Mouse (Mus musculus) adrenal gland, postnatal 10 days (tissue): ENCODE data around the gene Def8. TPM values are rescaled to one million over a fixed set of nuclear protein-coding genes. Genes with fewer than 3 reads are reported as not detected.
A peak's percentile ranks its signal among the peaks of the same experiment; 100 is the strongest.

Experiments
- DNase-seq: peaks from one replicate; pipeline ENCODE4 v3.0.0; 2021; ENCODE audit warnings: mixed read lengths
- total RNA-seq, 2 experiments: library from RNA; stranded (reverse); gene quantifications; 2 replicates each; pipeline ENCODE4 v1.2.3; 2021

Gene Def8
- total RNA-seq, 2 experiments from 2014 or later, result 33.2 to 40.3 TPM

DNA sequence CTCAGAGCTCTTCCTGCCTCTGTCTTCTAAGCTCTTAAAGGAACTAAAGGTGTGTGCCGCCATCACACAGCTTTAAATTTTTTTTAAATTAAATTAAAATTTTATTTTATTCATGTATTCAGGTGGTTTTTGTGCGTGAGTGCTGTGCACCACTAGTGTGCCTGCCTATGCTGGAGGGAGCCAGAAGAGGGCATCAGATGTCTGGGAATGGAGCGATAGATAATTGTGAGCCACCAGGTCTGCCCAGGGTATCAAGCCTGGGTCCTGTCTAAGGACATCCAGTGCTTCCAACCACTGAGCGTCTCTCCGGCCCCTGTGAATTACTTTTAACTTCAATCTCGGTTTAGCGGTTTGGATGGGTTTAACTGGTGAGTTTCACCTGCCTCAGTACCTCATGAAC lies 59.3 kb downstream of the Def8 start:
- DNase-seq, result peak; percentile 22

DNA sequence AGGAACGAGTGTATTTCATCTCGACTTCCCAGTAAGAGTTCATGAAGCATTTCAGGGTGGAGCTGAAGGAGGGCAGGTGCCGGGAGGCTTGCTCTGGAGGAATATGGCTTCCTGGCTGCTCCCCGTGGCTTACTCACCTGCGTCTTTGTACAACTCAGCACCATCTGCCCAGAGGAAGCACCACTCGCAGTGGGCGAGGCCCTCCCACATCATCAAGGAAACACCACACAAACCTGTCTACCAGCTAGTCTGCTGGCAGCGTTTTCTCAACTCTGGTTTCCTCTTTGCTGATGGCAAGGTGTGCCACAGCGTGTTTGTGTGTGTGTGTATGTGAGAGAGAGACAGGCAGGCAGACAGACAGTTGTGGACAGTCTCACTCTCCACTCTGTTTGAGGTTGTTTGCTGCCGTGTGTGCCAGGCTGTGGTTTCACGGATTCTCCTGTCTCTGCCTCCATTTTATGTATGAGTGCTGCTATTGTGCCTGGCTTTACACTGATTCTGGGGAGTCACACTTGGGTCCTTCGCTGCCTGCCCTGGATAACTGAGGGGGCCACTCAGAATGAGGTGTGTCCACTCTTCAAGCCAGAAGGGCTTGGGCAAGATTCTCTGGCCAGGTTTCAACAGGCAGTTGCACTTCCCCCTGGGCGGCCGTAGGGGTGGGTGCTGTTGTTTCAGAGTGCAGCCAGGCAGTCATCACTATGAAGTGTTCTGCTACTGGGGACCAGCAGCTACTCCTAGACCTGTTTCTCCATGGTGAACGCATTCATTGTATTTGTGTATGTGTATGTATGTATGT lies 68.2 kb downstream of the Def8 start:
- DNase-seq, result no peak

DNA sequence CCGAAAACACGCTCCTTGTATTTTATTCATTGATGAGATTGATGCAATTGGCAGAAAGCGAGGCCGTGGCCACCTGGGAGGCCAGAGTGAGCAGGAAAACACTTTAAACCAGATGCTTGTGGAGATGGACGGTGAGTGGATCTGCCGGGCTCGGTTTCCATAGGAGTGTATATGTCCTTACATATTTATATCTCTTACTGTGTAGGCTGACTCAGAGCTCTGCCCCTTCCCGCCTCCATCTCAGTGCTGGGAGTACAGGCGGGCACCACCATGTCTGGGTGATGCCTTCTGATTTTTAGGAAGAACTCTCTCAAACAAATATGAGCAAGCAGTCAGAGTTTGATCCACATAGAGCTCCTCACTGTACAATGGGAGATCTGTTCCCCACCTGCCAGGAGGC lies 69.6 kb downstream of the Def8 start:
- DNase-seq, result no peak

DNA sequence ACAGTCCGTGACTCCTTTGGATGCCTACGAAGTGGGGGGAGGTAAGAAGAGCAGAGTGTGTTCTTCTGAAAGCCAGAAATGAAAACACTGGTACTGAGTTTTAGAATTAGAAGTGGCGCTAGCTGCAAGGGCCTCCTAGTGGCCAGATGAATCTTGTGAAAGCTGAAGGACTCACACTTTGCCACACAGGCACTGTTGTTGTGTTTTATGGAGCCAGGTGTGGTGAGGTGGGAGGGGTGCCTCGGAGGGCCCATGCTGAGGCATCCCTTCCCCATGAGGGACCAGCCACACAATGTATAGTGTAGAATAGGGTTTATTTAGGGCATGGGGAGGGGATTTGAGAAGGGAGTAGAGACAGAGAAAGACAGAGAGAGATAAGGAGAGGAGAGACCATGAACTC lies 74.4 kb downstream of the Def8 start:
- DNase-seq, result no peak

DNA sequence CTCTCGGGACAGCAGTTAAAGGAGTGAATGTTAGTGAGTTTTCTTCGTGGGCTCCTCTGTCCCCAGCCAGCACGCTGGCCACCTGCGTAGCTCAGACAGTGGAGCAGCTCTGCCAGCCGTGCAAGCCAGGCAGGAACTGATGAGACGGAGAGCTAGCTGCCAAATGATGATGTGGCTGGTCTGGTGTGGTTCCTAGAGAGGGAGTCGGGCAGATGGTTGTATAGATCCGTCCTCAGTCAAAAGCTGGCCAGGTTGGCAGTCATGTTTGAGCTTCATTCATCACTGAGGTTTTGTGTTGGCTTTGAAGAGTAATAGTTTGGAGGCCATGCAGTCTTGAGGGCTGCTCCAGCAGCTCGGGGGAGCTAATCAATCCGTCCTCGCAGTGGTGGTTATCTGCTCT lies 75.6 kb downstream of the Def8 start:
- DNase-seq, result no peak

DNA sequence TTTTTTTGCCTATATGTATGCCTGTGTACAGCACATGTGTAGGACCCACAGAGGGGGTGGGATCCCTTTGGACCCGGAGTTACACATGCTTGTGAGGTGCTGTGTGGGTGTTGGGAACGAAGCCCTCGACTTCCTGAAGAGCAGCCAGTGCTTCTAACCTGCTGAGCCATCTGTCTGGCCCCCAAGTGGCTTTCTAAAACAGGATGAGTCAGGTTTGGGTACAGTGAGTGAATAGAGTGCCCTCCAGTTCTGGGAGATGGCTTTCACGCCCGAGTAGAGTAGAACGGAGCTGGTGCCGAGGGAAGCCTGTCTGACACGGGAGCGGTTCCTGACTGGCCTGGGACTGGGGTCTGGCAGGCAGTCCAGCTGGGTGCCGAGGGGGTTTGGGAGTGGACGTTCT lies 76.2 kb downstream of the Def8 start:
- no peak for DNase-seq

DNA sequence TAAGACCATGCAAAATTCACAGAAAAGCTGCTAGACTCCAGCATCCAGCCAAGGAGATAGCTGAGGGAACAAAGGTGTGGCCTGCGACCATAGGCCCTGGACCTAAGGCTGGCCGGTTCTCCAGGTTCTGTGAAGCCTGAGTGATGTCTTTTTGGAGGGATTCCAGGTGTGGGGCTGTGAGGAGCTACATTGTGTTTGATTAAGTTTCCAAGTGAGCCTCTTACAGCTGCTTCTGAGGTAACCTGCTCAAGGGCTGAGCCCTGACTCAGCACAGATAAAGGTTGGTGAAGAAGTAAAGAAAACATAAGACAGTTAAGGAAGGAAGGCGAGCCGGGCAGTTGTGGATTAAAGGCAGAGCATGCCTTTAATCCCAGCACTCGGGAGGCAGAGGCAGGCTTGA lies 78.9 kb downstream of the Def8 start:
- DNase-seq, result no peak

DNA sequence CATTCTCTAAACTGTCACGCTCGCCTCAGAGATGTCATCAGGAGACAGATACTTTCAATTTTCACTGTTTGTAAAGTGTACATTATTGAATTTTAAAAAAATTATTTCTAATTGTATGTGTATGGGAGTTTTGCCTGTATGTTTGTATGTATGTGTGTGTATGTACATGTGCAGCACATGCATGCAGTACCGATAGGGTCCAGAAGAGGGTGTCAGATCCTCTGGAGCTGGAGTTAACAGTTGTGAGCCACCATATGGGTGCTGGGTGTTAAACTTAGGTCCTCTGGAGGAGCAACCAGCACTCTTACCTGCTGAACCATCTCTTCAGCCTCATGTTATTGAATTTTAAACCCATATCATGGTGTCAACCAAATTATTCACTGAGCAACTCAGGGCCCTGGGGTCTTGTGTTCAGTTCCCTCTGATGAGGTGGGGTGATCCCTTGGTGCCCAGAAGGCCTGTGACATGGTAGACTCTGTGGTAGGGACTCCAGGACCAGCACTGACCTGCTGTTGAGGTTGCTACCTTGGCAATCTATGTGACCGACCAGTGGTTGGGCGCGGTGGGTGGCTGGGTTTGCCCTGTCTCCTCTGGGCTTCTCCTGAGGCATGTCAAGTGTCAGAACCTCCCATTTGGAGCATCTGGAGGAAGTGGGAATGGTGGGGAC lies 80.6 kb downstream of the Def8 start:
- DNase-seq, result no peak

DNA sequence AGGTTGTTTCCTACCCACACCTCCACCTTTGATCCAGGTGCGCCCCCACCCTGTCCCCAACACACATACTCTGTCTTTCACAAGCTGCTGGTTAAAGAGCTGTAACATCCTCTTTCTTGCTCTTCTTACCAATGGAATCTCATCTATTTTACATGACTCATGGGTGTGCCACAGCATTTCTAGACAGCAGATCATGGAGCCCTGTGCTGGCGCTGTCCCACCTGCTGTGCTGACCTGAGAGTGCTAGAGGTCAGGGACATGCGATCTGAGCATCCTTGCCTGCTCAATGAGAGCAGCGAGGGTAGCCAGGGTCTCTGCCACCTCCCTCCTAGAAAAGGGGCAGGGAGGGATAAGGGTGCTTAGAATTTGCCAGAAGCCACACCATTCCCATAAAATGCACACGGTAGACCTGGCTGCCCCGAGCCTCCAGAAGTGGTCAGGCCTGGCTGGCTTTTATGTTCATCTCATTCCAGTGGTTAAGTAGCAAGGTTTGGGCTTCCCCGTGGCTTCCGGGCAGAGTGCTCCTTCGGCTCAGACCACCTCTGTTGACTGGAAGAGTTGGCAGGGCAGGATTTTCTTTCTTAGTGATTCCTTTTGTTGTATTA lies 81.4 kb downstream of the Def8 start:
- no peak for DNase-seq

DNA sequence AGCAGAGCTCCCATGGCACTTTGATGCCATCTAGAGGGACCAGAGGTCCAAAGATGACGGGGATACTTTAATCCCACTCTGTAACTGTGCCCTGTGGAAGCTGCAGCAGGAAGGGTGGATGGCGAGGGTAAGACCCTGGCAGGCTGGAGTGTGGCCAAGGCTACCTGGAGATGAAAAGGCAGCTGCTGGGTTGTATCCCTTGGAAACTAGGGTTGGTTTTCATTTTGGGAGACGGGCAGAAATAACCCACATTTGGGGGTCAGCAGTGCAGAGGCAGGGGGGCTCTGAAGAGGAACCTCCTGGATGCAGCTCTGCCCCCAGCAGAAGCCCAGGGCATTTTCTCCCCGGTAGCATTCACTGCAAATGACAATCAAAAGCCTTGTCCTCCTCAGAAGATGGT lies 81.9 kb downstream of the Def8 start:
- no peak for DNase-seq

DNA sequence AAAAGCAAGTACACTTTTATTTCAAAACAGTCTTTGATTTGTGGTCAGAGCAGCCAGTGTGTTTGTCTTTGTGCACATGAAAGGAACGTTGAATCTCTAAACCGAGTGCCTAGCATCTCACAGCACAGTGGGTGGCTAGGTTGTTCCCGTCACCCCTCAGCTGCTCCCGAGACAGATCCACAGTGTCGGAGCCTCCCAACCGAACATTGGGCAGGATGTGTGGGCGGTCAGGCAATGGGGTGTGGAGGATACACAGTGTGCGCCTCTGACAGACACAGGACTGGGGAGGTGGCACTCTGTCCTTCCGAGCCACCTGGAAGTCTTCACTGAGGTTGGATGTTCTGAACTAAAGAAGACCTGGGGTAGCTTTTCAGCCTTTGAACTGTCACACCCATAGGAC lies 82.4 kb downstream of the Def8 start:
- DNase-seq, result no peak

DNA sequence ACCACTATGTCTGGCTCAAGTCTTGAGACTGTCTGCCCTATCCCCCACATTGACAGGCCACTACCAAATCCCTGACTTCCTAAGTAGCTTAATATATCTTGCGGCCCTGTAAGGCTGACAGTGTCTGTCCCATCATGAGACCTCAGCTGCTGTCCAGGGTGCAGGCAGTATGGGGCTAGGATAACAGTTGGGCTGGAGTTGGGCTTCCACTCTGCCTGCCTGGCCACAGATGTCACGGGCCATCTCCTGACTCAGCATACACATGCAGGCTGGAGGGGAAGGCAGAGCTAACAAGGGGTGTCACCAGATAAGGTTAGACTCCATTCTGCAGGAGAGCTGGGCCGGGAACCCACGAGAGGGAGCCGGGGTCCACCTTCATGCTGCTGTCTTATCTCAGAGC lies 83.8 kb downstream of the Def8 start:
- DNase-seq, result no peak

DNA sequence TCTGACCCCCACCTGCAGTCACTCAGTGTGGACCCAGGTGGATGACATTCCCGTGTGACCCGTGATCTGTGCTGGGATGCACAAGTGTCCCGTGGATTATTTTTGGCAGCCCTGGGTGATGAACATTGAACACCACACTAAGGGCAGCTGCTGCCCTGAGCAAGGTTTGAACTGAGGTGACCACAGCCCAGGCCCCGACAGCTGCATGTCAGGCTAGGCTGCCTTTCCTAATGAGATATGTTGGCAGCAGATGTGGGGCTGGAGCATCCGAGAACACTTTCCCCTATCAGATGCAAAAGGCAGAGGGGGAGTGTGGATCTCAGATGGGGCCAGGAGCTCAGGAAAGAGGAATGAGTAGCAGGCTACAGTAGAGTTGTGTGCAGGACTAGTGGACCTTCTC lies 87.5 kb downstream of the Def8 start:
- no peak for DNase-seq

Other genes with a start within 250 kb of the Def8 start
- 10 to 100 TPM; 19.1 to 33.3 TPM for gene Dpep1, start 237.3 kb upstream of the Def8 start, total RNA-seq
- 10 to 100 TPM; 76.0 to 81.4 TPM for gene Chmp1a, start 210.8 kb upstream of the Def8 start, total RNA-seq
- 1 to 10 TPM; 1.9 to 3.4 TPM for gene Spata33, start 210.7 kb upstream of the Def8 start, total RNA-seq
- 10 to 100 TPM; 43.6 to 56.7 TPM for gene Cdk10, start 198.7 kb upstream of the Def8 start, total RNA-seq
- gene Spata2l, start 187.3 kb upstream of the Def8 start, total RNA-seq, result 10 to 100 TPM in 1 of 2 experiments, 1 to 10 TPM in 1; 9.5 to 16.7 TPM
- gene Zfp276, start 169.3 kb upstream of the Def8 start, total RNA-seq, result 10 to 100 TPM; 17.0 to 21.3 TPM
- gene Vps9d1, start 169.2 kb upstream of the Def8 start, total RNA-seq, result 10 to 100 TPM; 23.1 to 26.7 TPM
- 10 to 100 TPM in 1 of 2 experiments, 1 to 10 TPM in 1; 7.7 to 10.6 TPM for gene Fanca, start 105.0 kb upstream of the Def8 start, total RNA-seq
- 1 to 10 TPM; 2.0 to 2.5 TPM for gene Spire2, start 90.8 kb upstream of the Def8 start, total RNA-seq
- gene Tcf25, start 49.8 kb upstream of the Def8 start, total RNA-seq, result 100 to 1,000 TPM; 177 TPM
- not detected for gene Mc1r, start 16.4 kb upstream of the Def8 start, total RNA-seq
- gene Tubb3, start 12.1 kb upstream of the Def8 start, total RNA-seq, result 10 to 100 TPM; 29.3 to 74.9 TPM
- gene Afg3l1, start 54.4 kb downstream of the Def8 start, total RNA-seq, result 10 to 100 TPM; 66.9 to 70.8 TPM
- gene Dbndd1, start 91.9 kb downstream of the Def8 start, total RNA-seq, result under 1 TPM; 0.60 to 0.73 TPM
- 10 to 100 TPM; 11.0 to 12.9 TPM for gene Gas8, start 95.3 kb downstream of the Def8 start, total RNA-seq
- gene Rhou, start 230.4 kb downstream of the Def8 start, total RNA-seq, result 10 to 100 TPM; 42.8 to 48.5 TPM